Mouse (Mus musculus): ENCODE measurements at regions not wholly inside any gene's neighbourhood (a gene's known extent, or its start where the extent isn't known, plus 50 kb on each side); places are given as distances from the start of the nearest gene placed in this dataset.
A peak's percentile ranks its signal among the peaks of the same experiment; 100 is the strongest.

GRCm38 (mm10) chr12:8844748-8845147, 73.6 kb downstream of the Sdc1 start:
- no peak for DNase-seq (ENCODE audit: low read depth)

DNA sequence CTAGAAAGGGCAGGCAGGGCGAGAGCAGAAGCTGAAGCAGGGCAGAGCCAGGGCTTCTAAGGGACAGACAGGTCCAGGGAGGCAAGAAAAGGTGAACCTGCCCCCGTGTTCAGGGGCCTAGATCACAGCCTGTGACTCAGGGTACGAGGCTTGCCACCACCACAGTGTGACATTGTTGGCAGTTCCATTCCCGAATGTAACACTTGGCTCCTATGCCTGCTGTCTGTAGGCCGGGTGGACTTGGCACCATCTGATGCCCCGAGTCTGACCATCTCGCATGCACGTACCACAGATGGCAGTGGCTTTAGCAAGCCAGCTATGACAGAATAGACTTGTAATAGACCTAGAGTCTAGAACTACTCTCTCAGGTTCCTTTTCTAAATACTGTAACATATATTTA, 74.3 kb downstream of the Sdc1 start:
- DNase-seq (ENCODE audit: low read depth) = no peak

- no peak for DNase-seq (ENCODE audit: low read depth)
Measured at GRCm38 (mm10) chr12:8846425-8847226, 74.8 kb upstream of the Laptm4a start.

- DNase-seq (ENCODE audit: low read depth) = no peak
Measured at GRCm38 (mm10) chr12:8847227-8847857, 74.1 kb upstream of the Laptm4a start.

GRCm38 (mm10) chr12:8847858-8848383, 73.5 kb upstream of the Laptm4a start:
- no peak for DNase-seq (ENCODE audit: low read depth)

DNA sequence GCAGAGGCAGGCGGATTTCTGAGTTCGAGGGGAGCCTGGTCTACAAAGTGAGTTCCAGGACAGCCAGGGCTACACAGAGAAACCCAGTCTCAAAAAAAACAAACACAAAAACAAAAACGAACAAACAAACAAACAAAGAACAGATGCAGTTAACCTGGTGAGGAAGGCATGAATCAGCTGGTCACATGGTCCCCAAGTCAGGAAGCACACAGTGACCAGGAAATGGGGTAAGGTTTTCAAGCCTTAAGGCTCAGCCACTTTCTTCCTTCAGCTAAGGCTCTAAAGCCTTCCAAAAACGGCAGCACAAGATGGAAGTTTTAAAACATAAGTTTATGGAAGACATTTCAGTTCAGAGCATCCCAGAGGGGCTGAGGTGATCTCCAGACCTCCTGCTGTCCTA, 67.6 kb upstream of the Laptm4a start:
- DNase-seq (ENCODE audit: low read depth) = no peak

GRCm38 (mm10) chr12:8854401-8854800, 67.1 kb upstream of the Laptm4a start:
- no peak for DNase-seq (ENCODE audit: low read depth)

DNA sequence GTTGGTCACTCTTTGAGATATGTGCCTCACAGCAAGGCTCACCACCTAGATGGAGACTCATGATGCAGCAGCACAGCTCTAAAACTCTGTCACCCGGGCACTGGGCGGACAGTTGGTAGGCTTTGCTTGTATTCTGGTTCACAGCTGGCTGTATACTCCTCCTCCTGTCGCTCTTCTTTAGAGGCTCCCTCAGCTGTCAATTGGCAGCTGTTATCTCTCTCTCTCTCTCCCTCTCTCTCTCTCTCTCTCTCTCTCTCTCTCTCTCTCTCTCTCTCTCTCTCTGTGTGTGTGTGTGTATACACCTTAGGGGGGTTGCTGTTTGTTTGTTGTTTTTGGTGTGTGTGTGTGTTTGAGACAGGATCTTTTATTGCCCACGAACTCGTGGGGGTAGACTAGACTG, 66.3 kb upstream of the Laptm4a start:
- DNase-seq (ENCODE audit: low read depth) = no peak

DNA sequence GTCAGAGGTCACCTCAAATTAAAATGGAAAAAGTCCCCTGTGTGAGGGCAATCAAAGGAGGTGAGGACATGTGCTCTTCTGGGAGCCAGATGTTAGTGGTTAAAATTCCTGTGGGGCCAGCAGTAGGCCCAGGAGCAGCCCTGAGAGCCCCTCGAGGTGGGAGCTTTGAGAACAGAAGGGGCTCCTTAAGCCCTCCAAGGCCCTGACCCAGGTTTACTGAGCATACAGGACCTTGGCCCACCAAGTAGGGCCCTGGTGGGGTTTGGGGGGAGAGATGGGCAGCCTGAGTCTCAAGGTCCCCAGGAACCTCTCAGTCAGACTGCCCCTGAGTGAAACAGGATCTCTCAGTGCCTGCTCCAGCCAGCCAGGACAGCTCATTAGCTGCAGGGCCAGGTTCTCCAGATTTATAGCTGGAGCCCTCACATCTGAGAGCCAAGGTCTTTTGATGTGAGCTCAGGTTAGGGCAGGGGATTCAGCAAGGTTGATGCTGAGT, 65.4 kb upstream of the Laptm4a start:
- DNase-seq (ENCODE audit: low read depth) = no peak

DNA sequence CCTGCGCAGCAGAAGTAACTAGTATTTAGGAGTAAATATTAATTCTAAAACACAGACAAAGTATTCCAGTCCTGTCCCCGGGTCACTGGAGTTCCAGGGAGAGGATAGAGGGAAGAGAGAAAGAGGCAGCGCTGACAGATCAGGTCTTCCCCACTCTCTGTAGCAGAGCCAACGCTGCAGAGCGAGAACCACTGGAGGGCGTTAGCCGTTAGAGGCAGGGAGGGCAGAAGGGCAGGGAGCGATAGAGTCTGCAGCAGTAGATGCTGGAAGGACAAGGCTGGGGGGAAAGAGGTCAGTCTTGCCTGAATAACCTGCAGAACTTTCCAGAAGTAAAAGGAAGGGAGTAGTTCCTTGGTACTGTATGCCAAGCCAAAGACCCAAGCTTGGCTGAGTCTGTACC, 64.2 kb upstream of the Laptm4a start:
- DNase-seq (ENCODE audit: low read depth) = no peak

DNA sequence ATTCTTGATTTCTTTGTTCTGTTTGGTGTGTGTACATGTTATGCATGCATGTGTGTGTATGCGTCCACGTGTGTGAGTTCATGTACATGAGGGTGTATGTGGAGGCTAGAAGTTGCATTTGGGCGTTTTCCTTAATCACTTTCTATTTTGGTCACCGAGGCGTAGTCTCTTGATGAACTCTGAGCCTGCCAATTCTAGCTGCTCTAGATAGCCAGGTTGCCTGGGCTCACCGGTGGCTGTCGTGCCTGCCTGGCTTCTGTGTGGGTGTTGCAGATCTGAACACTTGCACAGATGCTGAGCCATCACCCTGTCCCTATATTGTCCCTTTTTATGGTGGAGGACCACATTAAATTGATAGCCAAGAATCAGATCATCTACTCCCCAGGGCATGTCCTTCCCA, 62.7 kb upstream of the Laptm4a start:
- DNase-seq (ENCODE audit: low read depth) = no peak

- DNase-seq (ENCODE audit: low read depth) = no peak
Measured at GRCm38 (mm10) chr12:8859588-8859987, 61.9 kb upstream of the Laptm4a start.

GRCm38 (mm10) chr12:8864830-8865229, 56.6 kb upstream of the Laptm4a start:
- peak; percentile 60 for DNase-seq (ENCODE audit: low read depth)

- no peak for DNase-seq (ENCODE audit: low read depth)
Measured at GRCm38 (mm10) chr12:8865250-8865649, 56.2 kb upstream of the Laptm4a start.

DNA sequence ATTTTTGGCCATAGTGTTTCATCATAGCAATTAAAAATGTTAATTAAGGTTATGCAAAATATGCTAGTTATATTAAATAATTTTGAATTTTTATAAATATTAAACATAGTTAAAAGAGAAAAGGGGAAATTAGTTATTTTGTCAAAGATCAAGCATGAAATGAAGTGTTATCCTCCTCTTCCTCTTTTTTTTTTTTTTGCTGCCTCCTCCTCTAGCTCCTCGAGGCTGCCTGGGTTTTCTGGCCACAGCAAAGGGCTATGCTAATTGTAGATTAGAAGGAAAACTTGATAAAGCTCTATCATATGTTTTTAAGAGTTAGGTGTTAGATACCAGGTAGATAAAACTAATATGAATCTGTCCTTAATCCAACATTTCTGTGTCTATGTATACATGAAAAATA, 54.4 kb upstream of the Laptm4a start:
- DNase-seq (ENCODE audit: low read depth) = no peak

DNA sequence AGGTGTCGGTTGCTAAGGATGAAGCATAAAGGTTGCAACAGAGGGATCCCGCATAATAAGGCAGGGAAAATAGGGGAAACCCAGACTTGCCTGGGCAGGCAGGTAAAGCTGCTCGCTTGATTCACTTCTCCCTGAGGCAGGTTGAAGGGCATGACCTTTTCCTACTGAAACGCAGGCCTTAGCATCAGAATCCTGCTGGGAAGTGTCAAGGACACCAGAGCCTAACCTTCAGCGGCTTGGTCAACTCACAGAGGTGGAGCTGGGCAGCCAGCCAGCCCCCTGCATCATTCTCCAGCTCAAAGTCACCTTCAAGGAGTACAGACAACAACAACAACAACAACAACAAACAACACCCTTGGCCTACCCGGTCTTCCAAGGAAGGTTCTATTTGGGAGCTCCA, 52.8 kb upstream of the Laptm4a start:
- no peak for DNase-seq (ENCODE audit: low read depth)

DNA sequence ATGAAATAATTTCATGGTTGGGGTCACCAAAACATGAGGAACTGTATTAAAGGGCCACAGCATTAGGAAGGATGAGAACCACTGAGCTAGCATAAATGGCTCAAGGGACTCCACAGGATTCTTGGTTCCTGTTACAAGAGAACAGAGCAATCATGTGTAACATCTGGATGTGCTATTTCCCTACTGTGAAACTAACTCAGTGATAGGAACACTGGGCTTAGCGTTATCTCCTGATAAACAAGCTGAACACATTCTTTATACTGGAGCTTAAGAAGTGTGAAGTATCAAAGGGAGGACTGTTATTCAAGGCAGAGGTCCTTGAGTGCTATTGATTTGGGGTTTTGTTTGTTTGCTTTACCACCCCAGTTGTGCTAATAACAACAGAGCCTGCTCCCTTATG, 52.3 kb upstream of the Laptm4a start:
- DNase-seq (ENCODE audit: low read depth) = no peak

Measured in c-Kit-positive CD71-negative TER-119-negative erythroid progenitor cells, embryonic 14.5 days (primary cell).